Mouse (Mus musculus) lung, adult 18-20 months (tissue): Measurements from ENCODE around the gene Slc25a26.

Experiments
- DNase-seq, 2 experiments: peaks; one replicate each; pipeline ENCODE4 v3.0.0; 2022; ENCODE audit warnings: mixed read lengths in 2 of 2

The Slc25a26 gene

GRCm38 (mm10) chr6:94643989-94644388 is 143.9 kb downstream of the Slc25a26 start:
- no peak for DNase-seq

GRCm38 (mm10) chr6:94644641-94645040 is 144.5 kb downstream of the Slc25a26 start:
- no peak for DNase-seq

GRCm38 (mm10) chr6:94645723-94646122 is 145.6 kb downstream of the Slc25a26 start:
- no peak for DNase-seq

- DNase-seq: no peak
These were observed 146.2 kb downstream of the Slc25a26 start for GRCm38 (mm10) chr6:94646274-94646863.

- DNase-seq: no peak
These were observed 146.8 kb downstream of the Slc25a26 start for GRCm38 (mm10) chr6:94646902-94647301.

- DNase-seq: peak; percentile 85 to 90
These were observed 147.7 kb downstream of the Slc25a26 start for GRCm38 (mm10) chr6:94647574-94648430.

GRCm38 (mm10) chr6:94648496-94648895 is 148.4 kb downstream of the Slc25a26 start:
- no peak for DNase-seq

- no peak for DNase-seq
These were observed 149.5 kb downstream of the Slc25a26 start for GRCm38 (mm10) chr6:94649637-94650036.

- no peak for DNase-seq
These were observed 151.4 kb downstream of the Slc25a26 start for GRCm38 (mm10) chr6:94651541-94651940.

GRCm38 (mm10) chr6:94652659-94653213 is 152.6 kb downstream of the Slc25a26 start:
- DNase-seq: peak; percentile 68 to 76

GRCm38 (mm10) chr6:94653388-94654316 is 153.5 kb downstream of the Slc25a26 start:
- DNase-seq: peak; percentile 29 to 39
